Mouse (Mus musculus): ENCODE measurements around the gene Bmp2k. TPM values are rescaled to one million over a fixed set of nuclear protein-coding genes. Genes with fewer than 3 reads are reported as not detected.

The Bmp2k gene
- polyA plus RNA-seq, 1 experiment: 6.6 TPM

- Histone ChIP-seq H3K27me3 (ENCODE audit: control insufficient read depth, insufficient read depth, low read length) (no peaks in the 10 kb centered on the region), H3K4me3 (ENCODE audit: control insufficient read depth, low read depth, low read length) (peak overlapping the region; percentile 40)
- TF ChIP-seq CTCF (IDR thresholded peaks at IDR 0.05; ENCODE audit: control insufficient read depth, insufficient read depth, insufficient replicate concordance, low read depth, low read length): no peak
- no peak for TF ChIP-seq POLR2A (IDR thresholded peaks at IDR 0.05; ENCODE audit: control insufficient read depth, low read depth, low read length)
These were observed 14.3 kb upstream of the Bmp2k start for GRCm38 (mm10) chr5:96983142-96983541.

DNA sequence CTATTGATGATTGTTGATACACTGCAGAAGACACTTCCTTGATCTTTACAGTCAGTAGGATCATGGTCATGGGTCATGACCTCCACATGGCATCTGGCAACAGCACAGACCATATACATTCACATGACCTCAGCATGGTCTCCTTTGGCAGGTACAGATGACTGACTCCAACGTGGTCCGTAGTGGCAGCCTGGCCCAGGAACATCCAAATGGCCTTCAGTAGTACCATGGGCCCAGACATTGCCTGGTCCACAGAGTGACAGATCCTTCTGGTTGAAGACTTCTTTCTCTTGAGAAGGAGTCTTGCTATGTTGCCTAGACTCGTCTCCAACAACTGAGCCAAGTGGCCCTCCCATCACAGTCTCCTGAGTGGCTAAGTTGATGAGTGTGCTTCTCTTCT lies 10.6 kb upstream of the Bmp2k start:
- no peaks in the 10 kb centered on the region for H3K27me3 ChIP-seq (ENCODE audit: control insufficient read depth, insufficient read depth, low read length)
- TF ChIP-seq POLR2A (IDR thresholded peaks at IDR 0.05; ENCODE audit: control insufficient read depth, low read depth, low read length) (no peak), CTCF (IDR thresholded peaks at IDR 0.05; ENCODE audit: control insufficient read depth, insufficient read depth, insufficient replicate concordance, low read depth, low read length) (no peak)
- no peaks in the 10 kb centered on the region for H3K36me3 ChIP-seq (ENCODE audit: control insufficient read depth, insufficient read depth, low read length)
- no peak overlapping the region for H3K27ac ChIP-seq (ENCODE audit: control insufficient read depth, insufficient read depth, low read depth, low read length)
- no peak overlapping the region for H3K4me3 ChIP-seq (ENCODE audit: control insufficient read depth, low read depth, low read length)
- peaks cover 10% of the 10 kb centered on the region for H3K4me1 ChIP-seq (ENCODE audit: control insufficient read depth, insufficient read depth, low read length)

More at GRCm38 (mm10) chr5:96983142-96983541, 14.3 kb upstream of the Bmp2k start:
- no peaks in the 10 kb centered on the region for H3K36me3 ChIP-seq (ENCODE audit: control insufficient read depth, insufficient read depth, low read length)
- H3K4me1 ChIP-seq (ENCODE audit: control insufficient read depth, insufficient read depth, low read length): peaks cover 7% of the 10 kb centered on the region
- no peak overlapping the region for H3K27ac ChIP-seq (ENCODE audit: control insufficient read depth, insufficient read depth, low read depth, low read length)

DNA sequence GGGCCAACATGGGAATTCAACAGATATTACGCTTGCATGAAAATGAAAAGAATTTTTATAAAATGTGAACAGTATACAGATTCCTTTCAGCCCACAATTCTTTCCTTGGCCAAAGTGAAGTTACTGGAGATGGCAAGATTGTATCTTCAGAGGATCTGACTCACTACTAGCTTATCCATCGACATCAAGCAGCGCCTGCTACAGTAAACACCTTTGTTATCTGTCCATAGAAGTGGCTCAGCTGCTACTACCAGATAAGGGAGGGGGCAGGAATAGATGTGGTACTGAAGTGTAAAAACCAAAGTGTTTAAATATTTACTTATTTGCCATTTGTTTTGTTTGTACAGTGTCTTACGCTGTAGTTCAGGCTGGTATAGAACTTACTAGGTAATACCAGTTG lies 8.6 kb upstream of the Bmp2k start:
- H3K4me3 ChIP-seq (ENCODE audit: control insufficient read depth, low read depth, low read length): no peak overlapping the region
- no peaks in the 10 kb centered on the region for H3K27me3 ChIP-seq (ENCODE audit: control insufficient read depth, insufficient read depth, low read length)
- H3K4me1 ChIP-seq (ENCODE audit: control insufficient read depth, insufficient read depth, low read length): peaks cover 2% of the 10 kb centered on the region
- no peaks in the 10 kb centered on the region for H3K36me3 ChIP-seq (ENCODE audit: control insufficient read depth, insufficient read depth, low read length)
- TF ChIP-seq POLR2A (IDR thresholded peaks at IDR 0.05; ENCODE audit: control insufficient read depth, low read depth, low read length) (no peak), CTCF (IDR thresholded peaks at IDR 0.05; ENCODE audit: control insufficient read depth, insufficient read depth, insufficient replicate concordance, low read depth, low read length) (no peak)
- H3K27ac ChIP-seq (ENCODE audit: control insufficient read depth, insufficient read depth, low read depth, low read length): no peak overlapping the region

DNA sequence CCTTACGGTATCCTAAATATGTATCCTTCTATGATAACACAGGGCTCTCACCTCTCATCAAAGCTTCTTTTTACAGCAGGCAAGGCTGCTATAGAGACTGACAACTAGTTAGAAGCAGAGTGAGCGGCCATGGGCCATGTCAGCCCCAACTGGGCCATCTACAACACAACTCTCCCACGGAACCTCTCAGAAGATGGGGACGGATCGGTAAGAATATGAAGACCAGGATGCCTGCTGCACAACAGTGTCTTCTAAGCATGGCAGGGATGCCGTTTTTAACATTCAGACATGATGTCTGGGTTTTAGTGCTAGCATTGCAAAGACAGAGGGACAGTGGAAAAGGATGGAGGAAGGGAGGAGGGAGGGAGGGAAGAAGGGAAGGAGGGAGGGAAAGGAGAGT lies 6.3 kb upstream of the Bmp2k start:
- Histone ChIP-seq H3K27me3 (ENCODE audit: control insufficient read depth, insufficient read depth, low read length) (no peaks in the 10 kb centered on the region), H3K36me3 (ENCODE audit: control insufficient read depth, insufficient read depth, low read length) (no peaks in the 10 kb centered on the region), H3K27ac (ENCODE audit: control insufficient read depth, insufficient read depth, low read depth, low read length) (no peak overlapping the region), H3K4me3 (ENCODE audit: control insufficient read depth, low read depth, low read length) (no peak overlapping the region), H3K4me1 (ENCODE audit: control insufficient read depth, insufficient read depth, low read length) (peaks cover 2% of the 10 kb centered on the region)
- no peak for TF ChIP-seq POLR2A (IDR thresholded peaks at IDR 0.05; ENCODE audit: control insufficient read depth, low read depth, low read length)
- no peak for TF ChIP-seq CTCF (IDR thresholded peaks at IDR 0.05; ENCODE audit: control insufficient read depth, insufficient read depth, insufficient replicate concordance, low read depth, low read length)

DNA sequence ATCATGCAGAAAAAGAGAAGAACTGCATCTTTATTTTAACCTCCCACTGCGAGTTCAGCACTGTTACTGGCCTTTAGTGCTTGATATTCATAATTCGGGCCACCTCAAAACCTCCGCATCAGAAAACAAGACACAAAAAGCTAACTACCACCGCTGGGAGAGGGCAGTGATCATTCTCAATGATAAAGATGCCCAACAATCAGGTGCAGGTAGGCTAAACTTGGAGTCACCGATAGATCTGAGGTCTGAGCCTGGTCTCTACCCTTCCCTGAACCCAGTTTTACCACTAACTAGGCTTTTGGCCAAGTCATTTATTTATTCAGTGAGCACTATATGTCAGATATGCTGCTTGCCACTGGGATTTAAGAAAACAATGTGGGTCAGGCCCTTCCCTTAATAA lies 4.8 kb upstream of the Bmp2k start:
- H3K27me3 ChIP-seq (ENCODE audit: control insufficient read depth, insufficient read depth, low read length): no peaks in the 10 kb centered on the region
- H3K4me1 ChIP-seq (ENCODE audit: control insufficient read depth, insufficient read depth, low read length): peaks cover 7% of the 10 kb centered on the region
- TF ChIP-seq CTCF (IDR thresholded peaks at IDR 0.05; ENCODE audit: control insufficient read depth, insufficient read depth, insufficient replicate concordance, low read depth, low read length) (no peak), POLR2A (IDR thresholded peaks at IDR 0.05; ENCODE audit: control insufficient read depth, low read depth, low read length) (no peak)
- no peaks in the 10 kb centered on the region for H3K36me3 ChIP-seq (ENCODE audit: control insufficient read depth, insufficient read depth, low read length)
- H3K27ac ChIP-seq (ENCODE audit: control insufficient read depth, insufficient read depth, low read depth, low read length): no peak overlapping the region
- H3K4me3 ChIP-seq (ENCODE audit: control insufficient read depth, low read depth, low read length): no peak overlapping the region

DNA sequence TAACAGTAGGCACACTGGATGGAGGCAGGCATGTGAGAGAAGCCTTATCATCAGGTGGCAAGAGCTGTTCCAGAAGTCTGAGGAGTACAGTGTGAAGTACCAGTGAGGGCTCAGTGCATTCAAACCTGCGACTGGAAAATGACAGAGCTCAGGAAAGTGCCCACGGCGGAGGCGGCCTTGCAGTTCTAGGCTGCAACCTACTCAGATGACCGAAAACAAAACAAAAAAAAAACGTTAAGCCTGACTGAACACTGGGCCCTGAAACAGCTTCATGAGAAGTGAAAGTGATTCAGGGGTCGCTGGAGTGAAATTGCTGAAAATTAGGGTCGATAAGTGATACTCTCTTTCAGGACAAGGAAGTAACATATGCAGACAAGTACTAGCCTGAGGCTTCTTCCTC lies 4.4 kb upstream of the Bmp2k start:
- Histone ChIP-seq H3K4me1 (ENCODE audit: control insufficient read depth, insufficient read depth, low read length) (peaks cover 7% of the 10 kb centered on the region), H3K4me3 (ENCODE audit: control insufficient read depth, low read depth, low read length) (no peak overlapping the region), H3K27ac (ENCODE audit: control insufficient read depth, insufficient read depth, low read depth, low read length) (no peak overlapping the region), H3K27me3 (ENCODE audit: control insufficient read depth, insufficient read depth, low read length) (no peaks in the 10 kb centered on the region), H3K36me3 (ENCODE audit: control insufficient read depth, insufficient read depth, low read length) (no peaks in the 10 kb centered on the region)
- no peak for TF ChIP-seq POLR2A (IDR thresholded peaks at IDR 0.05; ENCODE audit: control insufficient read depth, low read depth, low read length)
- no peak for TF ChIP-seq CTCF (IDR thresholded peaks at IDR 0.05; ENCODE audit: control insufficient read depth, insufficient read depth, insufficient replicate concordance, low read depth, low read length)

DNA sequence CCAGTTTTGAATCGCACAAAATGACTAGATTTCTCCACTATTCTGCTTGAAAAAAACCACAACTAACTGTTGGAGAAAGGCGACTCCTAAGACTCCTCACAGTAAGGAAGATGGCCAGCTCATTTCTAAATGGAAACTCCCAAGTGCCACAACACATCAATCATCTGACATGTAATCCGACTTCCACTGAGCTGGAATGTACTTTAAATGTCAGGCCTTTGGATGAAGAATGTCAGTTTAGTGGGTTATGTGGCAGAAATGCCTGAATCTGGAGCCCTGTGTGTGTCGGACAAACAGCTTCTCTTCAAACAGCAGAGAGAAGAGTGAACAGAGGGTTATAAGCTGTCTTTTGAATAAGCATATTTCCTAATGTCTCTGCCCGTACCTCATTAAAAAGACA lies 1.7 kb upstream of the Bmp2k start:
- Histone ChIP-seq H3K27ac (ENCODE audit: control insufficient read depth, insufficient read depth, low read depth, low read length) (no peak overlapping the region), H3K4me1 (ENCODE audit: control insufficient read depth, insufficient read depth, low read length) (peaks cover 5% of the 10 kb centered on the region), H3K27me3 (ENCODE audit: control insufficient read depth, insufficient read depth, low read length) (no peaks in the 10 kb centered on the region), H3K4me3 (ENCODE audit: control insufficient read depth, low read depth, low read length) (peak overlapping the region; percentile 30; the same call in 1 of the 2 replicates), H3K36me3 (ENCODE audit: control insufficient read depth, insufficient read depth, low read length) (no peaks in the 10 kb centered on the region)
- TF ChIP-seq CTCF (IDR thresholded peaks at IDR 0.05; ENCODE audit: control insufficient read depth, insufficient read depth, insufficient replicate concordance, low read depth, low read length) (no peak), POLR2A (IDR thresholded peaks at IDR 0.05; ENCODE audit: control insufficient read depth, low read depth, low read length) (no peak)
